Mouse (Mus musculus): Measurements from ENCODE around the gene Il12rb1. TPM values are rescaled to one million over a fixed set of nuclear protein-coding genes. Genes with fewer than 3 reads are reported as not detected.

The Il12rb1 gene
- polyA plus RNA-seq, 1 experiment from 2014 or later, result not detected

- H3K27me3 ChIP-seq, result no peaks in the 10 kb centered on the region
- ATAC-seq (ENCODE audit: low read depth), result no peak
- peak overlapping the region; percentile 85 for H3K4me3 ChIP-seq
- WGBS, result 91% methylated on average over 18 of the region's 18 CpGs
- H3K9ac ChIP-seq, result peak overlapping the region; percentile 94
- peaks cover 66% of the 10 kb centered on the region for H3K36me3 ChIP-seq
- H3K27ac ChIP-seq (replicated peaks), result peak overlapping the region; percentile 77
- no peaks in the 10 kb centered on the region for H3K9me3 ChIP-seq
- peaks cover 52% of the 10 kb centered on the region for H3K4me1 ChIP-seq (replicated peaks)
- H3K4me2 ChIP-seq, result peak overlapping the region; percentile 93
Measured at GRCm38 (mm10) chr8:70774740-70775139, 33.5 kb upstream of the Il12rb1 start.

GRCm38 (mm10) chr8:70775227-70775626, 33.0 kb upstream of the Il12rb1 start:
- Histone ChIP-seq H3K4me2 (peak overlapping the region; percentile 93), H3K27ac (replicated peaks) (no peak overlapping the region), H3K36me3 (peaks cover 66% of the 10 kb centered on the region), H3K4me3 (peak overlapping the region; percentile 85), H3K9me3 (no peaks in the 10 kb centered on the region), H3K9ac (peak overlapping the region; percentile 94), H3K4me1 (replicated peaks) (peaks cover 49% of the 10 kb centered on the region), H3K27me3 (no peaks in the 10 kb centered on the region)
- no peak for ATAC-seq (ENCODE audit: low read depth)
- 82% methylated on average over 5 of the region's 5 CpGs for WGBS

DNA sequence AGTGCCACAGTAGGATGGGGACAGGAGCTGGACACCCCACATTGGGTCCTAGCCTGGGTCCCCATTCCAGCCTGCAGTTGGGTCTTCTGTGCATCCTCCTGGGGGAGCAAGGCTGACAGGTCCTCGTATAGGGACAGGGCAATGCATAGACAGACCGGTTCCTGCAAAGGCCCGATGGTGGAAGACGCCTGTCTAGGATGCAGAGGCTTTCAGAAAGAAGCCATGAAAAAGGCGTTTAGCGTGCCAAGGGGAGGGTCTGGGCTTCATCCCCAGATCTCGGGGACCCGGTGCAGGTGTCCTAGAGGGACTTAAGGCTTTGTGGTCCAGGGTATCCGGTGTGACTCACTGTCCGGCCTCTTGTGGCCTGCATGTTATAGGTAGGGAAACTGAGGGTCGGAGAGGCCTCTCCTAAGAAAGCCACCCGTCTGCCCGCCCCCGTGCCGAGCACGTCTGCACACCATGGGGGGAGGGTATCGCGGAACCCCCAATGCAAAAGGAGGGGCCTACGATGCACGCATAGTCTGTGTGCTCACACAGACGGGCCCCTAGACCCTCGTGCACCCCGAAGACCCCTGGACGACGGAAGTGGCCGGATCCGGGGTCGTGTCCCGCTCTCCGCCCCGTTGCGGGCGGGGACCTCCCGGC, 32.3 kb upstream of the Il12rb1 start:
- H3K36me3 ChIP-seq, result peaks cover 66% of the 10 kb centered on the region

DNA sequence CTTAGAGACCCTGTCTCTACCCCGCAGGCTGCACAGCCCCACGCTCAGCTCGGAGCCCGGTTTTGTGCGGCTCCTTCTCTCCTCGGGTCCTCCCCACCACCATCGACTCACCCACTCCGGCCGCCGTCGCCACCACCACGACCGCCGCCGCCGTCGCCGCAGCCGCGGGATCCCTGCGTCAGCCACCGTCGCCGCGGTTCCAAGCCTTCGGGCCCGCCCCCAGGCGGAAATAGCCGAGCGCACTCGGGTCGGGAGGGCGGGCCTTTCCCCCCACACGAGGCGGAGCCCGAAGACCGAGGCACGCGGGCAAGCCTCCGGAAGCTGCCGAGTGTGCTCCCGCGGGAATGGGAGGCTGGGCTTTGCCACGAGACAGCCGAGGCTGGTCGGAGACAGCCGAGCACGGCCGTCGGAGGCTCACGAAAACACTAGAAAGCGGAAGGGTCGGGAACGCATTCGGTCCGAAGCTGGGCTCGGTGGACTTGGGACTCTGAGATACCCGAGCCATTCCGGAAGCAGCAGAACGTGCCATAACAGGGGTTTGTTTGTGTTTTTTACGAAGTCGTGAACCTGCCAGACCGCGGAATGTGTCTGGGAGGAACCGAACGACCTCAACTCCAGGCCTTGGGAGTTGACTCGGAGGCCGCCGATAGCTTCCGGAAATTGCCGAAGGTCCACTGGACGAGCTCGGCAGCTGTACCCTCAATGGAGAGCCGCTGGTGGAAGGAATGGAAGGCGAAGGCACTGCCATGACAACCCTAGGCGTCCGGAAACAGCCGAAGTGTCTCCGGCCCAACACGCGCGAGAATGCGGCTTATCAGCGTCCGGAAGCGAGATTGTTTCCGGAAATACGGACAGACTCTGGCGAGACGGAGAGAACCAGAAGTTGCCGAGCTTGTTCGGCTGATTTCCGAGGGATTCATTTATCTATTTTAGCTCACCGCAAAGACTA, 31.5 kb upstream of the Il12rb1 start, which contains the start of gene Pik3r2:
Gene Pik3r2, minus strand, starts transcription at position 218 of the 949 bp plus-strand sequence.
- Histone ChIP-seq H3K36me3 (peaks cover 66% of the 10 kb centered on the region), H3K4me1 (replicated peaks) (peaks cover 49% of the 10 kb centered on the region), H3K4me3 (peak within 1 kb of the TSS; percentile 85), H3K9ac (peak within 1 kb of the TSS; percentile 94), H3K27ac (replicated peaks) (peak within 1 kb of the TSS; percentile 97), H3K27me3 (no peaks in the 10 kb centered on the region), H3K4me2 (peak within 1 kb of the TSS; percentile 93), H3K9me3 (no peaks in the 10 kb centered on the region)
- peak; percentile 93 for ATAC-seq (ENCODE audit: low read depth)
- under 1% methylated on average over 94 of the region's 94 CpGs for WGBS

More for the DNA sequence above, 32.3 kb upstream of the Il12rb1 start:
- H3K27me3 ChIP-seq, result no peaks in the 10 kb centered on the region
- H3K4me3 ChIP-seq, result peak overlapping the region; percentile 85
- H3K27ac ChIP-seq (replicated peaks), result peak overlapping the region; percentile 97
- ATAC-seq (ENCODE audit: low read depth), result no peak; the same call in 1 of the 2 replicates
- WGBS, result 2% methylated on average over 34 of the region's 34 CpGs
- H3K4me2 ChIP-seq, result peak overlapping the region; percentile 93
- no peaks in the 10 kb centered on the region for H3K9me3 ChIP-seq
- H3K4me1 ChIP-seq (replicated peaks), result peaks cover 49% of the 10 kb centered on the region
- H3K9ac ChIP-seq, result peak overlapping the region; percentile 94

DNA sequence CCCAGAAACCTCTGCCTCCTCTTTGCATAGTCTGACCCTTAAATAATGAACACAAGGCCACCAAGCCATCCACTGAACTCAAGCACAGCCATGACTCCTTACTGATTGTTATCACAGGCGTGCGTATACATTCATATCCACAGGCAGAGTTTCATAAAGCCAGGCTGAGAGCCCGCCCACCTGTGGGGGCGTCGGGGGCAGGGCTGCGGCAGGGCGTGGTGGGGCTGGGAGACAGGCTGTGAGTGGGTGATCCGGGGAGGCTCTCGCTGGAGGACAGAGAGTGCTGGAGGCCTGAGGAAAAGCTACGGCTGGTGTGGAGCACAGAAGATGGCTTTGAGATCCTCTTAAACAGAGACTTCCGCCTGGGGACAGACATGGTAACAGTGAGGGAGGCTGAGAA, 28.2 kb upstream of the Il12rb1 start:
- H3K4me1 ChIP-seq (replicated peaks), result peaks cover 23% of the 10 kb centered on the region
- H3K27ac ChIP-seq (replicated peaks), result no peak overlapping the region
- H3K27me3 ChIP-seq, result no peaks in the 10 kb centered on the region
- H3K4me2 ChIP-seq, result no peak overlapping the region
- no peak overlapping the region for H3K9ac ChIP-seq
- WGBS, result 83% methylated on average over 11 of the region's 11 CpGs
- H3K9me3 ChIP-seq, result no peaks in the 10 kb centered on the region
- ATAC-seq (ENCODE audit: low read depth), result no peak
- no peak overlapping the region for H3K4me3 ChIP-seq
- H3K36me3 ChIP-seq, result peaks cover 65% of the 10 kb centered on the region

- H3K4me2 ChIP-seq, result no peak overlapping the region
- no peak for ATAC-seq (ENCODE audit: low read depth)
- peaks cover 13% of the 10 kb centered on the region for H3K4me1 ChIP-seq (replicated peaks)
- WGBS, result 83% methylated on average over 25 of the region's 25 CpGs
- H3K27ac ChIP-seq (replicated peaks), result no peak overlapping the region
- H3K9me3 ChIP-seq, result no peaks in the 10 kb centered on the region
- H3K9ac ChIP-seq, result no peak overlapping the region
- H3K4me3 ChIP-seq, result no peak overlapping the region
- peaks cover 78% of the 10 kb centered on the region for H3K36me3 ChIP-seq
- peaks cover 9% of the 10 kb centered on the region; the same call in 1 of the 2 replicates for H3K27me3 ChIP-seq
Measured at GRCm38 (mm10) chr8:70786291-70787050, 21.8 kb upstream of the Il12rb1 start.

GRCm38 (mm10) chr8:70787051-70787445, 21.2 kb upstream of the Il12rb1 start:
- H3K9ac ChIP-seq, result no peak overlapping the region
- H3K4me3 ChIP-seq, result no peak overlapping the region
- 87% methylated on average over 3 of the region's 3 CpGs for WGBS
- H3K4me1 ChIP-seq (replicated peaks), result peaks cover 19% of the 10 kb centered on the region
- no peaks in the 10 kb centered on the region for H3K9me3 ChIP-seq
- no peak overlapping the region for H3K27ac ChIP-seq (replicated peaks)
- no peak overlapping the region for H3K4me2 ChIP-seq
- peaks cover 9% of the 10 kb centered on the region; the same call in 1 of the 2 replicates for H3K27me3 ChIP-seq
- no peak for ATAC-seq (ENCODE audit: low read depth)
- peaks cover 72% of the 10 kb centered on the region for H3K36me3 ChIP-seq

GRCm38 (mm10) chr8:70787941-70788667, 20.1 kb upstream of the Il12rb1 start:
- H3K27ac ChIP-seq (replicated peaks), result no peak overlapping the region
- peak overlapping the region; percentile 5; the same call in 1 of the 2 replicates for H3K4me3 ChIP-seq
- 0 out of 2 replicates have a peak overlapping the region, but pooled peaks have one; percentile 22 for H3K9ac ChIP-seq
- no peaks in the 10 kb centered on the region for H3K9me3 ChIP-seq
- WGBS, result 13% methylated on average over 30 of the region's 30 CpGs
- H3K36me3 ChIP-seq, result peaks cover 64% of the 10 kb centered on the region
- peaks cover 9% of the 10 kb centered on the region; the same call in 1 of the 2 replicates for H3K27me3 ChIP-seq
- H3K4me1 ChIP-seq (replicated peaks), result peaks cover 27% of the 10 kb centered on the region
- ATAC-seq (ENCODE audit: low read depth), result no peak
- 0 out of 2 replicates have a peak overlapping the region, but pooled peaks have one; percentile 20 for H3K4me2 ChIP-seq

DNA sequence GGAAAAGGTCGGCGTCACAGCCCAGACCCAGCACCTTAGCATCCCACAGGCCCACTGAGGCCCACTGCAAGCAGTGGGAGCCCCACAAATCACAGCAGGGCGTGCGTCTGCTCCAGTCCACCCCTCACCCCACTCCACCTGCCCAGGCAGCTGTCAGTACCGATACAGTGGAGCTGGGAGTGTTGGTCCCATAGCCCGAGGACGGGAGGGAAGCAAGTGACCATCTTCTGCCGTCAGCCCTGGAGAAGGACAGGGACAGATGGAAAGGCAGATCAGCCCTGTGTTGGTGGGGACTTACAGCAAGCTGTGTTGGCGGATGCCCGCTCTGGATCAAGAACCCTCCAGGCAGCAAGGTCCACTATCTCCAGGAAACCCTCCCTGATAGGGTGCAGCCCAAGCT, 19.2 kb upstream of the Il12rb1 start:
- Histone ChIP-seq H3K9me3 (no peaks in the 10 kb centered on the region), H3K36me3 (peaks cover 55% of the 10 kb centered on the region), H3K27ac (replicated peaks) (no peak overlapping the region), H3K4me2 (no peak overlapping the region), H3K9ac (0 out of 2 replicates have a peak overlapping the region, but pooled peaks have one; percentile 92), H3K4me3 (no peak overlapping the region), H3K27me3 (peaks cover 9% of the 10 kb centered on the region; the same call in 1 of the 2 replicates), H3K4me1 (replicated peaks) (peaks cover 31% of the 10 kb centered on the region)
- ATAC-seq (ENCODE audit: low read depth), result no peak
- WGBS, result 81% methylated on average over 10 of the region's 10 CpGs

GRCm38 (mm10) chr8:70790846-70791245, 17.4 kb upstream of the Il12rb1 start:
- WGBS, result 67% methylated on average over 8 of the region's 8 CpGs
- Histone ChIP-seq H3K9ac (peak overlapping the region; percentile 92), H3K9me3 (no peaks in the 10 kb centered on the region), H3K36me3 (peaks cover 37% of the 10 kb centered on the region), H3K4me3 (peak overlapping the region; percentile 65; the same call in 1 of the 2 replicates), H3K27ac (replicated peaks) (no peak overlapping the region), H3K4me1 (replicated peaks) (peaks cover 31% of the 10 kb centered on the region), H3K27me3 (peaks cover 11% of the 10 kb centered on the region; the same call in 1 of the 2 replicates), H3K4me2 (peak overlapping the region; percentile 77)
- no peak for ATAC-seq (ENCODE audit: low read depth)

GRCm38 (mm10) chr8:70791294-70791701, 17.0 kb upstream of the Il12rb1 start:
- H3K9me3 ChIP-seq, result no peaks in the 10 kb centered on the region
- no peak overlapping the region for H3K27ac ChIP-seq (replicated peaks)
- peak overlapping the region; percentile 92 for H3K9ac ChIP-seq
- peaks cover 11% of the 10 kb centered on the region; the same call in 1 of the 2 replicates for H3K27me3 ChIP-seq
- ATAC-seq (ENCODE audit: low read depth), result no peak
- H3K4me2 ChIP-seq, result peak overlapping the region; percentile 77
- H3K4me3 ChIP-seq, result peak overlapping the region; percentile 65
- H3K36me3 ChIP-seq, result peaks cover 32% of the 10 kb centered on the region
- WGBS, result 88% methylated on average over 7 of the region's 7 CpGs
- peaks cover 31% of the 10 kb centered on the region for H3K4me1 ChIP-seq (replicated peaks)

Measured in neural tube, embryonic 13.5 days (tissue).